Mouse (Mus musculus) B cell, adult 67 days (primary cell): ENCODE results near the gene 1700013G24Rik. TPM values are rescaled to one million over a fixed set of nuclear protein-coding genes. Genes with fewer than 3 reads are reported as not detected.

ENCODE experiments used
- total RNA-seq, 2 experiments: library from RNA; stranded (reverse); gene quantifications; 4 replicates each; pipeline ENCODE4 v1.2.4; 2023

Gene 1700013G24Rik
- total RNA-seq, result not detected

GRCm38 (mm10) chr4:137453234-137453767 is at the start of gene 1700013G24Rik:
Gene 1700013G24Rik (plus strand): TSS chr4:137453284.

GRCm38 (mm10) chr4:137409691-137410090 is 43.4 kb upstream of the 1700013G24Rik start, which contains the start of gene Cela3a:
Gene Cela3a (minus strand): TSS chr4:137409791.

DNA sequence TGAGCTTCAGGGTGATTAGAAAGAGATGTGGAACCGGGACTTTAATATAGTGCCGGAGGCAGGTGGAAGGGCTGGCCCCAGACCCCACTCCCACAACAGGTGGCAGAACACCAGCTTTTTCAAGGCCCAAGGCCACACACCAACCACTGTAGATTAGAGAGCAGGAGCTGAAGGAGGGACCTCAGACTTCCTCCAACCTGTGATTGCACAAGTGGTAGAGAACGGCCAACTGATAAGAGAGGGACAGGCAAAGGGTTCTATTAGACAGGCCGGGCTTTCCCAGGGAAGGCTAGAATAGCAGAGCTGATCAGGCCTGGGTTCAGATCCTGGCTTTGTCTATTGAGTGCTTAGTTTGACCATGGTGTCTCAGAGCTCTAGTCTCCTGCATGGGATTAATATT is 22.6 kb upstream of the 1700013G24Rik start, which contains the start of gene Cela3b:
Gene Cela3b, minus strand, starts transcription at position 39 of the 400 bp plus-strand sequence.

DNA sequence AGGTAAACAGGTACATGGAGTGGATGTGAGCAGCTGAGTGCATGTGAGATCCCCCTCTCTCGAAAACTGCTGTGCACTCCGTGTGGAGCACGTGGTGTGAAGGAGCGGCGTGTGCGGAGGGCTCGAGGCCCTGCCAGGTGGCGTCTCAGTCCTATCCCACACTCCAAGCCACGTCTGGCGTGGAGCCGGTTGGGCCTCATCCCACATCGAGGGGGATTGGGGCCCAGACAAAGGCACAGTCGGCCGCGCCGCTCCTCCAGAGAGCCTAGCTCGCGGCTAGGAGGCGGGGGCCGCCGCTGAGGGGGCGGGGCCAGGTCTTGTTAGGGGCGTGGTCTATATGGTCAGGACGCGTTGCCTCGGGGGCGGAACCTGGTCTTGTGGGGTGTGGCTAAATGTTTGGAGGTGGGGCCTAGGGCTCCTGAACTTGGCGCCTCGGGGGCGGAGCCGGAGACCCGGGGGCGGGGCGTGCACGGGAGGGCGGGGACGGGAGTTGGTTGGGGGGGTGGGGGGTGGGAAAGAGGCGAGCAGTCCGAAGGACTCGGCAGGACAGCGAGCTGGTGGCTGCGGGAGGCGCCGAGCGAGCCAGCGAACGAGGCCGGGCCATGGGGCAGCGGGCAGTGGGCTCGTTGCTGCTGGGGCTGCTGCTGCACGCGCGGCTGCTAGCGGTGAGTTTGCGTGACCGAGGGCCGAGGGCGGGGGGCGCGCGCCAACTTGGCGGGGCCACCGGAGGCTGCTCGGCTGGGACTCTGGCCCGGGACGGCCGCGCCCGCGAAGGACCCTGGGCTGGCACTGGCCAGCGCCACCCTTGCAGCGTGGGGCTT is 15.4 kb downstream of the 1700013G24Rik start, which contains the start of gene Hspg2:
Gene Hspg2, plus strand, starts transcription at position 510 of the 821 bp plus-strand sequence.

Other genes starting within 250 kb of the 1700013G24Rik start
- gene Wnt4, start 175.8 kb upstream of the 1700013G24Rik start, total RNA-seq, result under 1 TPM in 1 of 2 experiments, not detected in 1; 0.29 TPM
- gene Cdc42, start 95.6 kb upstream of the 1700013G24Rik start, total RNA-seq, result 100 to 1,000 TPM; 455 to 476 TPM
- gene Cela3a, start 43.5 kb upstream of the 1700013G24Rik start, total RNA-seq, result not detected
- not detected for gene Cela3b, start 22.7 kb upstream of the 1700013G24Rik start, total RNA-seq
- gene Hspg2, start 15.5 kb downstream of the 1700013G24Rik start, total RNA-seq, result 1 to 10 TPM; 1.3 to 3.9 TPM
- gene Ldlrad2, start 121.3 kb downstream of the 1700013G24Rik start, total RNA-seq, result not detected
- 100 to 1,000 TPM; 231 to 246 TPM for gene Usp48, start 140.5 kb downstream of the 1700013G24Rik start, total RNA-seq
- 10 to 100 TPM; 10.9 to 12.2 TPM for gene Rap1gap, start 211.4 kb downstream of the 1700013G24Rik start, total RNA-seq